Mouse (Mus musculus) midbrain, embryonic 11.5 days (tissue): ENCODE data around the gene Def6. TPM values are rescaled to one million over a fixed set of nuclear protein-coding genes. Genes with fewer than 3 reads are reported as not detected.

Experiments
- ATAC-seq: fragments of 200-750 bp; cut with Nextera tagmentation; 2 replicates; pipeline ENCODE4 v1.8.0; 2017; ENCODE audit warnings: moderate TSS enrichment, moderate library complexity; ENCODE audit not compliant: low FRiP score
- DNase-seq: peaks from one replicate; pipeline ENCODE4 v3.0.0; 2015; ENCODE audit warnings: low spot score; ENCODE audit errors: missing footprints
- H3K27ac ChIP-seq: fragments of 300-500 bp; sonication (generic); 2 replicates; pipeline ENCODE4 v1.5.1; 2014; ENCODE audit warnings: low read depth, low read length
- H3K27me3 ChIP-seq: fragments of 300-500 bp; sonication (generic); 2 replicates; pipeline ENCODE4 v1.6.1; 2014; ENCODE audit warnings: mild to moderate bottlenecking, low read length, moderate library complexity, mixed read lengths; ENCODE audit not compliant: control insufficient read depth, insufficient read depth
- H3K36me3 ChIP-seq: fragments of 300-500 bp; sonication (generic); 2 replicates; pipeline ENCODE4 v1.6.1; 2014; ENCODE audit warnings: mild to moderate bottlenecking, low read length, moderate library complexity, mixed read lengths; ENCODE audit not compliant: control insufficient read depth, insufficient read depth
- H3K4me1 ChIP-seq: fragments of 300-500 bp; sonication (generic); 2 replicates; pipeline ENCODE4 v1.6.1; 2014; ENCODE audit warnings: low read length; ENCODE audit not compliant: control insufficient read depth, insufficient read depth
- H3K4me2 ChIP-seq: fragments of 300-500 bp; sonication (generic); 2 replicates; pipeline ENCODE4 v1.6.1; 2014; ENCODE audit warnings: mild to moderate bottlenecking, moderate library complexity
- H3K4me3 ChIP-seq: fragments of 300-500 bp; sonication (generic); 2 replicates; pipeline ENCODE4 v1.5.1; 2014; ENCODE audit warnings: low read depth, low read length
- H3K9ac ChIP-seq: fragments of 300-500 bp; sonication (generic); 2 replicates; pipeline ENCODE4 v1.6.1; 2014; ENCODE audit warnings: low read length
- H3K9me3 ChIP-seq: fragments of 300-500 bp; sonication (generic); 2 replicates; pipeline ENCODE4 v1.6.1; 2016; ENCODE audit warnings: low read length; ENCODE audit not compliant: control insufficient read depth
- WGBS: fragments of 180-500 bp; shearing (Covaris S2); extraction: QIAGEN DNeasy Blood & Tissue Kit; methylation state at CpG from one replicate; pipeline ENCODE4 v1.1.7; 2014; 5-methylcytosine and 5-hydroxymethylcytosine counted together
- polyA plus RNA-seq: library from polyadenylated mRNA; unstranded; fragments of >200 nt; fragmentation: Nextera tagmentation; extraction: Ambion mirVana; gene quantifications from 2 replicates; pipeline ENCODE4 v1.2.1, GENCODE M21; 2014

Def6 gene
- polyA plus RNA-seq, 1 experiment from 2014 or later = 1.7 TPM

DNA sequence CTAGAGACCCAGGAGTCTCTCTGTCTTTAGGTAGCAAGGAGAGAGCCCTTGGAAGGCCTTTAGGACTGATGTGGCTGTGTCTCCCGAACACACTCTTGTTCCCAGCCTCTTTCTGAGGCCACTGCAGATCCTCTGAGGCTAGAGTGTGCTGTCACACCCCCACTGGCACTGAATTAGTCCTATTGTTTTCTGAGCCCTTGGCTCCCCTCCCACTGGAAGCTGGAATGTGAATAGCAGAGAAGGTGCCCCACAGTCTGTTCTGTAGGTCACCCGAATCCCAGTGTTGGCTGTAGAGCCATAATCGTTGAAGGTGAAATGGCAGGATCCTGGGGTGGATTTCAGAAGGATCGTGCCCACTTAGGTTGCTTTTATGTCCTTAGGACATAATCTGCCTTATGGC, 27.2 kb upstream of the Def6 start:
- H3K9me3 ChIP-seq = no peaks in the 10 kb centered on the region
- no peaks in the 10 kb centered on the region for H3K27me3 ChIP-seq
- WGBS = 50% methylated on average over 4 of the region's 4 CpGs
- no peak overlapping the region for H3K4me3 ChIP-seq
- ATAC-seq = no peak
- no peak overlapping the region for H3K4me2 ChIP-seq
- no peak overlapping the region for H3K27ac ChIP-seq
- H3K36me3 ChIP-seq = no peaks in the 10 kb centered on the region
- H3K9ac ChIP-seq = no peak overlapping the region
- no peak for DNase-seq
- H3K4me1 ChIP-seq = peaks cover 20% of the 10 kb centered on the region

DNA sequence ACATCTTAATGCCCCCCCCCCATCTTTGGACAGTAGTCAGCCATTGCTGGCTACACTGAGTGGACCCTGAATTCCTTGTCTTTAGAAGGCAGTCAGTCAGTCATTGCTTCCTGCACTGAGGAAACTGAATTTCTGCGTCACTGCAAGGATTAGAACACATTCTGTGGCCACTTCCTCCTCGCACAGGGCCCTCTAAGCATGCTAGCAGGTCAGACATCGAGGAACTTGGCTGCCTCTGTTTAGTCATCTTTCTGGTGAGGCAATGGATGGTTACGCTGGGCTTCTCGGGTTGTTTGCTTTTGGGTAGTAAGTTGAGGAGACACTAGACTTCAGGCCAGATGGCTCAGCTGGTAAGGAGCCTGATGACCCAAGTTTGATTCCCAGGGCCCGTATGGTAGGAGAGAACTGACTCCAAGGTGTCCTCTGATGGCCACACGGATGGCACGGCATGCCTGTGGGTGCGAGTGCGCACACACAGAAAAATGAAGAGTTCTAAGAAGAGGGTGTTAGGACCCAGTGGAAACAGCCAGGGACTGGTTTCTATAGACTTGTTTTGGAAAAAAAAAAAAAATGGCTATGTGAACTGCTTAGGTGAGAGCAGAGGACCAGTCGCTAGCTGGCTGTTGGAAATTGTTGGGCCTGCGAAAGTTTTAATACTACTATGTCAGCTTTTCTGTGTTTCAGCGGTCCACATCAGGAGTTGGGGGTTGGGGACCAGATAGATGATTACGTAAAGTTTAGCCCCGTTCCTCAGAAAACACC, 26.6 kb upstream of the Def6 start:
- Histone ChIP-seq H3K9me3 (no peaks in the 10 kb centered on the region), H3K9ac (no peak overlapping the region), H3K27ac (no peak overlapping the region), H3K4me1 (peaks cover 20% of the 10 kb centered on the region), H3K4me2 (no peak overlapping the region), H3K36me3 (no peaks in the 10 kb centered on the region), H3K27me3 (no peaks in the 10 kb centered on the region), H3K4me3 (no peak overlapping the region)
- ATAC-seq (no peak), DNase-seq (no peak)
- 85% methylated on average over 15 of the region's 15 CpGs for WGBS

DNA sequence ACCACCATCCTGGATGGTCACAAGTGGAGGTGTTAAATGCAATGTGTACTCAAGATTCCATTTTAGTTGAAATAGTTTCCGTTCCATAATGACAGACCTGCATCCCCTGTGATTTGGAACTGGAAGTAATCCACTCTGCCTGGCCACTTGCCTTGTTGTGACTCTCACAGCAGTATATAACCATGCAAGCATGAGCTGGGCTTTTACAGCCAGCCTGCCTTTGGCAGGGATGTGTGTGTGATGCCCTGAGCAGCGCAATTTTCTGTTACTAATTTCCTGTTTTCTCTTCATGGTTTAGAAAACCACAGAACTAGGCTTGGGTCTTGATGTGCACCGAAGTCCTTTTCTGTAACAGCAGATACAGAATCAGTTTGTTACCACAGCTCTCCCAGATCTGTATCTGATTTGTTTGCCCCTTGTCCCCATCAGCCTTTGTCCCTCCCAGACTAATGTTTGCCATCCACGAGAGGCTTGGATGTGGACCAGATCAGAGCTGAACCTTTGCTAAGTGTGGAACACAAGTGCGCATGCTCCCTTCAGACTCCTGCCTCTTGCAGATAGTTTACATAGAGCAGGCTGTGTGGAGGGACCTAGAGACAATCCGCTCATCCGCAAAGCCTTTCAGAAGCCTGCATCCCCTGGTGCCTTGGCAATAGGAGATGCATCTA, 22.5 kb upstream of the Def6 start:
- ATAC-seq (no peak), DNase-seq (no peak)
- Histone ChIP-seq H3K4me3 (no peak overlapping the region), H3K27ac (no peak overlapping the region), H3K9ac (no peak overlapping the region), H3K9me3 (no peaks in the 10 kb centered on the region), H3K27me3 (no peaks in the 10 kb centered on the region), H3K36me3 (no peaks in the 10 kb centered on the region), H3K4me2 (no peak overlapping the region), H3K4me1 (0 out of 2 replicates have a peak, but pooled peaks cover 5% of the 10 kb centered on the region)
- 91% methylated on average over 7 of the region's 7 CpGs for WGBS

DNA sequence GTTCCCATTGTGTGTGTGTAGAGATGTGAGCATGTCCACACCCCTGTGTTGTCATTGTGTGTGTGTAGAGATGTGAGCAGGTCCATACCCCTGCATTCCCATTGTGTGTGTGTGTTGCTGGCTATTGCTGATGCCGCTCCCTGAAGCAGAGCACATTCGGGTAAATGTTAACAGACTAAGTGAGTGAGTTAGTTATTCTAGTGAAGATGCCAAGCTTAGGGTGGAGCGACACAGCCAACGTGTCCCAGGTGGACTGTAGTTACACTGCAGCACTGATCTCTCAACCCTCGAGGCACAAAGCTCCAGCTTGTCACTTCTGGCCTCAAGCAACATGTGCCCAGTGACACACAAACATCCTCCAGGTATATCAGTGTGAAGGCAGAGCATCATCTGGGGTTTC, 19.3 kb upstream of the Def6 start:
- H3K9ac ChIP-seq = no peak overlapping the region
- H3K27ac ChIP-seq = no peak overlapping the region
- no peaks in the 10 kb centered on the region for H3K4me1 ChIP-seq
- H3K27me3 ChIP-seq = no peaks in the 10 kb centered on the region
- H3K4me3 ChIP-seq = no peak overlapping the region
- ATAC-seq (no peak), DNase-seq (no peak)
- H3K36me3 ChIP-seq = no peaks in the 10 kb centered on the region
- H3K4me2 ChIP-seq = no peak overlapping the region
- H3K9me3 ChIP-seq = no peaks in the 10 kb centered on the region
- 92% methylated on average over 5 of the region's 5 CpGs for WGBS

DNA sequence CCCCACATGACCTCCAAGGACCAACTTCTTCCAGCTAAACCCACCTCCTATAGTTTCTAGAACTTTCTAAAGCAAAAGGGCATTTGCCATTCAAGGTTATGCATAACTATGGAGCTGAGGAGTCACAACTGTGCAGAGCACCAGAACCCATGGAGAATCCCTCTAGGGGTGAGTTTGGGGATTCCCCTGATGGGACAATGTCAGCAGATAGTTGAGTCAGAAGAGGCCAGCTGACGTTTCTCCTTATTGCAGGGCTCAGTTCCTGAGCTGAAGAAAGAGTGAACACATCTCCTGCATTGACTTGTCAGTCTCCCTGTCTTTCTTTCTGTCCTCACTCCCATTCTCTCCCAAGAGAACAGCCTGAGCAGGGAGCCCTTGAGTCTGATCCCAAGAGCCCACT, 14.8 kb upstream of the Def6 start:
- H3K27me3 ChIP-seq = no peaks in the 10 kb centered on the region
- no peak overlapping the region for H3K9ac ChIP-seq
- no peak overlapping the region for H3K27ac ChIP-seq
- DNase-seq (no peak), ATAC-seq (no peak)
- no peaks in the 10 kb centered on the region for H3K9me3 ChIP-seq
- peaks cover 6% of the 10 kb centered on the region; the same call in 1 of the 2 replicates for H3K36me3 ChIP-seq
- no peak overlapping the region for H3K4me2 ChIP-seq
- no peak overlapping the region for H3K4me3 ChIP-seq
- H3K4me1 ChIP-seq = no peaks in the 10 kb centered on the region
- 64% methylated on average over 1 of the region's 1 CpGs for WGBS

DNA sequence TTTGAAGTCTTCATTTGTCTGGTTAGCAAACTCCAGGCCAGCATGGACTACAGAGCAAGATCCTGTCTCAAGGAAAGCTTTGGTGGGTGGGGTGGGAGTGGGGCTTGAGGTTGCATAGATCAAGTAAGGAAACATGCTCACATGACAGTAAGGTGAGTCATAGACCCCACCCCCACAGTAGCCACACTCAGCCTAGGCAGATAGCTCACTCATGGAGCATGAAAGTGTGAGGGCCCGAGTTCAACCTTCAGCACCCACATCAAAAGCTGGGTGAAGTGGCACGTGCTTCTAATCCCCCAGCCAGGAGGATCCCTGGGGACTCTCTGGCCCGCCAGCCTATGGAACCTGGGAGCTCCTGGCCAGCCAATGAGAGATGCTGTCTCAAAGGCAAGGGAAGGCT, 14.0 kb upstream of the Def6 start:
- Histone ChIP-seq H3K36me3 (peaks cover 11% of the 10 kb centered on the region), H3K4me2 (no peak overlapping the region), H3K4me1 (no peaks in the 10 kb centered on the region), H3K27me3 (no peaks in the 10 kb centered on the region), H3K4me3 (no peak overlapping the region), H3K9ac (no peak overlapping the region), H3K9me3 (no peaks in the 10 kb centered on the region), H3K27ac (no peak overlapping the region)
- ATAC-seq (no peak), DNase-seq (peak; percentile 59)
- 95% methylated on average over 3 of the region's 3 CpGs for WGBS

DNA sequence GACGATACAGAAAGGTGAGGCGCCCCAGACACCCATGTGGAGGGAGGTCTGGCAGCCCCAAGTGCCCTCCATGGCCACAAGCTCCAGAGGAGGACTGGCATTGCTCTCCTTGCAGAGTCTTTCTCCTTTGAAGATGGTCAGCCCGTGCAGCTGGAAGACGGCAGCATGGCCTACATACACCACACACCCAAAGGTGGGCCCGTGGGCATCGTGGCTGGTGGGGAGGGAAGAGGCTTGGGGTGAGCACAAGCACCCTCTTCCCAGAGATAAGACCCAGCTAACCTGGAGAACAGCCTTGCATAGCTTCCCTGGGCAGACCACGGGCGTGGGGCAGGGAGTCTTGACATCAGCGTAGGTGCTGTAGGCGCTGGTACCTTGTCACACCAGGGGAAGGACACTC, 12.5 kb upstream of the Def6 start:
- no peak overlapping the region for H3K4me3 ChIP-seq
- H3K36me3 ChIP-seq = peaks cover 11% of the 10 kb centered on the region
- no peaks in the 10 kb centered on the region for H3K4me1 ChIP-seq
- H3K4me2 ChIP-seq = no peak overlapping the region
- H3K9me3 ChIP-seq = no peaks in the 10 kb centered on the region
- 99% methylated on average over 10 of the region's 10 CpGs for WGBS
- ATAC-seq (no peak), DNase-seq (peak; percentile 59)
- no peak overlapping the region for H3K27ac ChIP-seq
- H3K27me3 ChIP-seq = no peaks in the 10 kb centered on the region
- H3K9ac ChIP-seq = no peak overlapping the region

DNA sequence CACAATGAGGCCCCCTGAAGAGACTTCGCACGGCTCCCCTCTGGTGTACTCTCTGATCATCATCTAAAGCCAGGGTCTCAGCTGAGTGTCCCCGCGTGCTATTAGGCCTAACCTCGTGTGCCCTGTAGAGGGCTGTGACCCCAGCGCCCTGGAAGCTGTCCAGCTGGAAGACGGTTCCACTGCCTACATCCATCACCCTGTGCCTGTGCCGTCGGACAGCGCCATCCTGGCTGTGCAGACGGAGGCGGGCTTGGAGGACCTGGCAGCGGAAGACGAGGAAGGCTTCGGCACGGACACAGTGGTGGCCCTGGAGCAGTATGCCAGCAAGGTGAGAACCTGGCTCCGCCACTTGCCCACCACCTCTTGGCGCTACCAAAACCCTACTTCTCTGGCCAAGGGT, 9.9 kb upstream of the Def6 start:
- H3K4me3 ChIP-seq = no peak overlapping the region
- H3K36me3 ChIP-seq = peaks cover 21% of the 10 kb centered on the region
- no peaks in the 10 kb centered on the region for H3K4me1 ChIP-seq
- WGBS = 77% methylated on average over 18 of the region's 18 CpGs
- no peak overlapping the region for H3K27ac ChIP-seq
- H3K4me2 ChIP-seq = no peak overlapping the region
- no peak overlapping the region for H3K9ac ChIP-seq
- H3K9me3 ChIP-seq = no peaks in the 10 kb centered on the region
- H3K27me3 ChIP-seq = no peaks in the 10 kb centered on the region
- no peak for ATAC-seq
- peak; percentile 39 for DNase-seq

DNA sequence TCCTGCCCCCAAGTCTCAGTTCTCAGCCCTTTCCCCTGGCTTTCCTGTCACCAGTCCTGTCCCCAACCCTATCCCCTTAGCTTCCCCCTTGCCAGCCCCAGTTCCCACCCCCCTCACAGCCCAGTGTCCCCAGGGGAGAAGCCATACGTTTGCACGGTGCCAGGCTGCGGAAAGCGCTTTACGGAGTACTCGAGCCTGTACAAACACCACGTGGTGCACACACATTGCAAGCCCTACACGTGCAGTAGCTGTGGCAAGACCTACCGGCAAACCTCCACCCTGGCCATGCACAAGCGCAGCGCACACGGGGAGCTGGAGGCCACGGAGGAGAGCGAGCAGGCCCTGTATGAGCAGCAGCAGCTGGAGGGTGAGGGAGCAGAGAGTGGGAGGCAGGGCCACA, 5.6 kb upstream of the Def6 start:
- ATAC-seq (no peak), DNase-seq (peak; percentile 45)
- H3K27ac ChIP-seq = no peak overlapping the region
- WGBS = 85% methylated on average over 14 of the region's 14 CpGs
- H3K9ac ChIP-seq = no peak overlapping the region
- no peaks in the 10 kb centered on the region for H3K27me3 ChIP-seq
- H3K4me3 ChIP-seq = no peak overlapping the region
- H3K4me2 ChIP-seq = no peak overlapping the region
- H3K9me3 ChIP-seq = no peaks in the 10 kb centered on the region
- peaks cover 21% of the 10 kb centered on the region for H3K36me3 ChIP-seq
- H3K4me1 ChIP-seq = no peaks in the 10 kb centered on the region
